In the genomic region with DNA sequence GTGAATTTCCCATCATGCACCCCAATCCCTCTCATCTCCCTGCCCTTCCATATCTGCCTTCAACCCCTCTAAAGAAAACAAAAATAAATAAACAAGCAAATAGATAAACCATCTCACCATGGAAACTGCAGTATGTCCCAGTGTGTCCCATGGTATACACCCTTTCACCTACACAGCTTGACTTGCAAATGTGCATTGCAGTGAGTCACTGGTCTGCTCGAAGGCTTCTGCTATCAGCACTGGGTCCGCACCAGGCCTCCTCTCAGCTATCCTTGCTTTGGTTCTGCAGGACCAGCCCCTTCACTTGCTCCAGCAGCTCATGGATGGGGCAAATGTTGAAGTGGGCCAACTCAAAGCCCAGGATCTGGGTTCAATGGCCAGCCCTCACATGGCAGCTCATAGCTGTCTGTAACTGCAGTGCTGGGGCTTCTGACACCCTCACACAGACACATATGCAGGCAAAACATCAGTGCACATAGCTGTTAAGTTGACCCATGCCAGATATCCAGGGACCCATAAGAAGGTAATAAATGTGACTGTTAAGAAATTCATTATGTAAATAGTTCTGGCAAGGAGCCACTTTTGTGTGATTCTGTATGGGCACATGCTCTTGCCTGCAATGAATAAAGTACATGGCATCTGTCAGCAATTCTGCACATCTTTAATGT, we compare ENCODE assay signal across 25 mouse cellular contexts. TPM values are rescaled to one million over a fixed set of nuclear protein-coding genes. Genes with fewer than 3 reads are reported as not detected.
DNase-seq lines count a peak whose midpoint lies in the region; ATAC-seq and TF ChIP-seq lines count a peak whose summit lies in the region.
"Had no signal": no experiment of that assay in that cellular context is flagged by ENCODE, and none has a peak within 500 bp of the region (broad histone marks: within the 10 kb centered on the region; RNA-seq: fewer than 3 reads in every experiment).

No protein-coding gene starts in this region.

- TF ChIP-seq POLR2A in myocyte (IDR thresholded peaks at IDR 0.05; ENCODE audit: insufficient read length, low read depth) = no peak

- H3K79me2 ChIP-seq in myocyte (ENCODE audit: control insufficient read depth, insufficient read depth) = no peaks in the 10 kb centered on the region

- no peak overlapping the region for H3K4me2 ChIP-seq in neural tube, embryonic 13.5 days
- H3K4me2 ChIP-seq in myocyte (ENCODE audit: low read depth) = peak overlapping the region; percentile 66
- no peak overlapping the region for H3K4me2 ChIP-seq in neural tube, embryonic 15.5 days
- H3K4me2 ChIP-seq: embryonic facial prominence, embryonic 12.5 days; forebrain, embryonic 12.5 days; forebrain, embryonic 15.5 days had no signal

- 72% methylated on average over 2 of the region's 2 CpGs for WGBS in neural tube, embryonic 13.5 days
- 78% methylated on average over 2 of the region's 2 CpGs for WGBS in neural tube, embryonic 15.5 days

- no peaks in the 10 kb centered on the region for H3K9me3 ChIP-seq in neural tube, embryonic 13.5 days
- H3K9me3 ChIP-seq in neural tube, embryonic 15.5 days (replicated peaks) = no peaks in the 10 kb centered on the region
- H3K9me3 ChIP-seq: embryonic facial prominence, embryonic 10.5 days; embryonic facial prominence, embryonic 12.5 days; forebrain, embryonic 12.5 days; forebrain, embryonic 15.5 days; G1E had no signal

- no peaks in the 10 kb centered on the region for H3K27me3 ChIP-seq in neural tube, embryonic 13.5 days
- H3K27me3 ChIP-seq in myocyte (ENCODE audit: control insufficient read depth, insufficient read depth, insufficient read length) = no peaks in the 10 kb centered on the region
- no peaks in the 10 kb centered on the region for H3K27me3 ChIP-seq in neural tube, embryonic 15.5 days (replicated peaks)
- H3K27me3 ChIP-seq: CH12.LX; embryonic facial prominence, embryonic 12.5 days; forebrain, embryonic 12.5 days; forebrain, embryonic 15.5 days had no signal

- H3ac ChIP-seq in myocyte (ENCODE audit: control insufficient read depth, insufficient read length) = no peak overlapping the region

- peak; percentile 77 for DNase-seq in heart, adult 11 months
- no peak for DNase-seq in heart, postnatal 14 days
- no peak for DNase-seq in neural tube, embryonic 10.5 days (ENCODE audit: extremely low spot score, low spot score)
- DNase-seq in gastrocnemius, adult 18-20 months (ENCODE audit: low spot score) = no peak
- DNase-seq: adrenal gland, adult 2 months; adrenal gland, postnatal 10 days; adrenal gland, postnatal 25 days; B cell, adult 2 months; cerebellum, adult 11 months; cerebellum, adult 18-20 months; cerebellum, adult 8-10 months; cerebellum, adult 9-11 months; cerebellum, postnatal 25 days; forebrain, postnatal 0 days had no signal

- H3K4me1 ChIP-seq in neural tube, embryonic 13.5 days (replicated peaks) = 0 out of 2 replicates have a peak, but pooled peaks cover 2% of the 10 kb centered on the region
- no peaks in the 10 kb centered on the region for H3K4me1 ChIP-seq in neural tube, embryonic 15.5 days
- H3K4me1 ChIP-seq: embryonic facial prominence, embryonic 10.5 days; embryonic facial prominence, embryonic 12.5 days; forebrain, embryonic 12.5 days; forebrain, embryonic 15.5 days had no signal

- intact Hi-C loops in heart, postnatal 14 days (cut with DNase I) = no loop called here

- H3K4me3 ChIP-seq in neural tube, embryonic 13.5 days = no peak overlapping the region
- no peak overlapping the region for H3K4me3 ChIP-seq in myocyte
- H3K4me3 ChIP-seq in neural tube, embryonic 15.5 days (replicated peaks) = no peak overlapping the region
- H3K4me3 ChIP-seq: embryonic facial prominence, embryonic 10.5 days; embryonic facial prominence, embryonic 12.5 days; forebrain, embryonic 12.5 days; forebrain, embryonic 15.5 days had no signal

- H3K9ac ChIP-seq in neural tube, embryonic 13.5 days = no peak overlapping the region
- H3K9ac ChIP-seq in neural tube, embryonic 15.5 days (replicated peaks) = no peak overlapping the region
- H3K9ac ChIP-seq: embryonic facial prominence, embryonic 12.5 days; forebrain, embryonic 12.5 days; forebrain, embryonic 15.5 days; forebrain, postnatal 0 days had no signal

- peak overlapping the region; percentile 70 for H3K27ac ChIP-seq in neural tube, embryonic 13.5 days (replicated peaks)
- no peak overlapping the region for H3K27ac ChIP-seq in neural tube, embryonic 15.5 days (replicated peaks)
- H3K27ac ChIP-seq: embryonic facial prominence, embryonic 10.5 days; embryonic facial prominence, embryonic 12.5 days; forebrain, embryonic 12.5 days; forebrain, embryonic 15.5 days had no signal

- no peaks in the 10 kb centered on the region for H3K36me3 ChIP-seq in neural tube, embryonic 13.5 days
- no peaks in the 10 kb centered on the region for H3K36me3 ChIP-seq in myocyte (ENCODE audit: control insufficient read depth, insufficient read depth)
- H3K36me3 ChIP-seq in neural tube, embryonic 15.5 days = no peaks in the 10 kb centered on the region
- H3K36me3 ChIP-seq: embryonic facial prominence, embryonic 10.5 days; embryonic facial prominence, embryonic 12.5 days; forebrain, embryonic 12.5 days; forebrain, embryonic 15.5 days; G1E had no signal

- peak; percentile 50 for ATAC-seq in neural tube, embryonic 13.5 days (ENCODE audit: low read depth)
- peak; percentile 61 for ATAC-seq in neural tube, embryonic 15.5 days (ENCODE audit: low FRiP score)
- no peak for ATAC-seq in activated CD4-positive, CD25-positive, alpha-beta regulatory T cell, adult 4 months
- ATAC-seq: CD4-positive, CD25-positive, alpha-beta regulatory T cell, adult 4 months; forebrain, embryonic 15.5 days; forebrain, postnatal 0 days had no signal

TF ChIP-seq in myocyte, 11 proteins besides CTCF, POLR2A, EP300 and RAD21:
- TF ChIP-seq CEBPB (IDR thresholded peaks at IDR 0.05; ENCODE audit: insufficient read depth, poor library complexity, severe bottlenecking) (no peak), MAX (IDR thresholded peaks at IDR 0.05; ENCODE audit: low read depth) (no peak), MYOG (IDR thresholded peaks at IDR 0.05; ENCODE audit: control insufficient read depth in 1 of 3, insufficient read depth in 1 of 3, insufficient read length in 2 of 3, low read depth in 2 of 3) (no peak), E2F4 (IDR thresholded peaks at IDR 0.05; ENCODE audit: insufficient read depth) (no peak), REST (IDR thresholded peaks at IDR 0.05; ENCODE audit: insufficient read depth, insufficient read length) (no peak), TCF12 (IDR thresholded peaks at IDR 0.05; ENCODE audit: insufficient read depth, poor library complexity, severe bottlenecking) (no peak), MYOD1 (IDR thresholded peaks at IDR 0.05; ENCODE audit: control insufficient read depth in 1 of 3, insufficient read length in 2 of 3, low read depth in 2 of 3) (no peak), POLR2AphosphoS2 (IDR thresholded peaks at IDR 0.05; ENCODE audit: insufficient read length, low read depth) (no peak), SRF (IDR thresholded peaks at IDR 0.05; ENCODE audit: control insufficient read depth, insufficient read length, low read depth) (no peak), TCF3 (IDR thresholded peaks at IDR 0.05; ENCODE audit: insufficient read length, low read depth) (no peak), USF1 (IDR thresholded peaks at IDR 0.05; ENCODE audit: low read depth) (no peak)

RNA-seq across cellular contexts. Expression of gene Usp27x, which starts 59.9 kb away (rescaled TPM):
- total RNA-seq in heart, postnatal 14 days (2021) = under 1 TPM; 0.53 to 0.95 TPM
- polyA plus RNA-seq in neural tube, embryonic 13.5 days (2015; fragmentation: Nextera tagmentation; extraction: Ambion mirVana) = 1.5 and 1.9 TPM in 2 replicates
- 1.3 TPM for polyA plus RNA-seq in myocyte (2012; fragmentation: generic; extraction: Trizol)
- 2.1 and 2.3 TPM in 2 replicates for polyA plus RNA-seq in neural tube, embryonic 15.5 days (2015; fragmentation: Nextera tagmentation; extraction: Ambion mirVana)
- under 1 TPM; 0.18 to 0.25 TPM for polyA plus RNA-seq in activated CD4-positive, CD25-positive, alpha-beta regulatory T cell, adult 4 months (2017; shearing (Covaris generic))
- total RNA-seq in gastrocnemius, adult 18-20 months (2021) = under 1 TPM; 0.16 to 0.33 TPM
